Mouse (Mus musculus) right cerebral cortex, adult 2 months (tissue): ENCODE measurements around the gene Fastkd3.

Experiments
- DNase-seq, 2 experiments: peaks; one replicate each; pipeline ENCODE4 v3.0.0; 2021 to 2022; ENCODE audit warnings: low spot score in 2 of 2

Fastkd3 gene

DNA sequence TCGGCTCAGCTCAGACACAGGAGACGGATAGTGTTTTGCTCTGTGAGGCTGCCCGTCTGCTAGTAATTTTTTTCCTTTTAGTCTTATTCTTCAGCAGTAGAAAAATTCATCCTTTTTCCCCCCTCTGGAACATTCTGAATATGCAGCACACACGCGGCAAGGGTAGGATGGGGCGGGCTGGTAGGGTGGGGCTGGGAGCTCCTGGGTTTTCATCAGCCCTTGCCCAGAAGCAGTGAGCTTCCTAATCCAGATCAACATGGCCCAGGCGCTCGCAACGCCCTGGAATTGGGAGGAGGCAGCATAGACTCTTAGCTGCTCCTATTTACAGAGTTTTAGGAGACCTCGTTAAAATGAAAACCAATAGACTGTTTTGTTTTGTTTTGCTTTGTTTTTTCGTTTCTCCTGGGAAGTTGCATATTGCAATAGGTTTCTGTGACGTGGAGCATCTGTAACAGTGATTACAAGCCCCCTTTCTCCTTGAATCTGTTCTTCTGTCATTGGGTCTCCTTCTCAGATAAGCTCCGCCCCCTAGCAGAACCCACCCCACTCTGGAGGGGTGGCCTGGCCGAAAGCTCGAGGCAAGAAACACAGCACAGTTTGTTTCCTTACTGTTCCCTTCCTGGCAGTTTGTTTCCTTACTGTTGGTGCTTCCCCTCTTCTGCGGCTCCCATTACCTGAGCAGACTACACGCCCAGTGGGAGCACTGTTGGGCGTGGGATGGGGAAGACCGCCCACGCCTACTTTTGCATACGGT is 25.8 kb downstream of the Fastkd3 start:
- no peak for DNase-seq

GRCm38 (mm10) chr13:68622792-68623191 is 40.8 kb downstream of the Fastkd3 start:
- DNase-seq, result peak in 1 of 2 experiments; percentile 32

DNA sequence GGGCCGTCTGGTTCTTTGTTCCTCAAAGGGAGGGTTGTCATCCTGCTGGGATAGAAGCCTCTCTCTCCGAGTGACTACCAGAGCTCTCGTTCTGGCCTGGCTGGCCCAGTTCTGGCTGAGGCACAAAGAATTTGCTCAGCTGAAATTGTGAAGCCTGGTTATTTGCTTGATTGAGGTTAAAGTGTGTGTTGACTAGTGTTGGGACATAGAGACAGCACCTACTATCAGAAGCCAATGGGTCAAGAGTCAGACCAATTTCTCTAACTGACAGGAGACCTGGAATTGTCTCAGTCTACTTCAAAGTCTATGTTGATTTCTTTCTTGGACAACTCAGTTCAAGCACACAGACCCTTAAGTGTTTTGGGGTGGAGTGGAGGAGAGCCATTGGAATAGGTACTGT is 45.0 kb downstream of the Fastkd3 start:
- DNase-seq, result no peak
